Mouse (Mus musculus): ENCODE measurements at regions not wholly inside any gene's neighbourhood (a gene's known extent, or its start where the extent isn't known, plus 50 kb on each side); places are given as distances from the start of the nearest gene placed in this dataset.

DNA sequence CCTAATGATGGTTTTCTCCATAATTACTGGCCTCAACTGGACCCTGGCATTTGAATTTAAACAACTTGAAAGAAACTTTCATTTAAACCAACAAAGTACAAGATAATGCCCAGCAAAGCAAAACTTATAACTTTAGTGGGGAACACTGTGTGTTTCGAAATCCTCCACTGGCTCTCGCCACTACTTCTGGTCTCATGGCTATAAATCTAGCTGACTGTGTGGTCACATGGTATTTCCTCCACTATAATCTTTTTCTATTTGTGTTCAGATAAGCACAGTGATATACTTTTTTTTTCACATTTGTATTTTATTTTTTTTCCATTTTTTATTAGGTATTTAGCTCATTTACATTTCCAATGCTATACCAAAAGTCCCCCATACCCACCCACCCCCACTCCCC, 62.6 kb upstream of the Gm21897 start:
- TF ChIP-seq CHD1 (IDR thresholded peaks at IDR 0.05; ENCODE audit: low read depth, low read length) (no peak), USF1 (IDR thresholded peaks at IDR 0.05; ENCODE audit: low read depth, low read length) (no peak), CTCF (IDR thresholded peaks at IDR 0.05 in 2 of 3, conservative IDR thresholded peaks at IDR 0.05 in 1 of 3; ENCODE audit: control insufficient read depth in 1 of 3, insufficient read depth in 1 of 3, low read depth in 2 of 3, low read length in 3 of 3, poor library complexity in 1 of 3, severe bottlenecking in 1 of 3) (no peak), TAL1 (IDR thresholded peaks at IDR 0.05; ENCODE audit: low read length) (no peak), MAX (IDR thresholded peaks at IDR 0.05; ENCODE audit: low read length) (no peak), ZMIZ1 (IDR thresholded peaks at IDR 0.05; ENCODE audit: low read depth, low read length) (no peak), POLR2A (IDR thresholded peaks at IDR 0.05; ENCODE audit: control insufficient read depth in 1 of 2, insufficient read depth in 1 of 2, low read depth in 1 of 2, low read length in 2 of 2, poor library complexity in 1 of 2) (no peak), EP300 (IDR thresholded peaks at IDR 0.05; ENCODE audit: low read depth in 1 of 2, low read length in 2 of 2) (no peak), SMC3 (IDR thresholded peaks at IDR 0.05; ENCODE audit: low read depth, low read length) (no peak), KAT2A (conservative IDR thresholded peaks at IDR 0.05; ENCODE audit: low read depth, low read length) (no peak)
